Mouse (Mus musculus): ENCODE data around the gene Pear1. TPM values are rescaled to one million over a fixed set of nuclear protein-coding genes. Genes with fewer than 3 reads are reported as not detected.
"Not testable (repeated sequence)": the region's sequence is repeated elsewhere in the genome, so short reads cannot be mapped to it uniquely, and the experiment has no call there.

Pear1 gene
- 19.6 and 19.9 TPM in 2 replicates for polyA plus RNA-seq (2016; fragmentation: Nextera tagmentation; extraction: Ambion mirVana)

GRCm38 (mm10) chr3:87824206-87824605, at the start of gene Pear1:
TSS of gene Pear1 (minus strand) at chr3:87824306.
- DNase-seq (ENCODE audit: low spot score); H3K4me1 ChIP-seq (replicated peaks); H3K27ac ChIP-seq; H3K9me3 ChIP-seq; H3K4me3 ChIP-seq; H3K27me3 ChIP-seq (ENCODE audit: insufficient read depth, poor library complexity, severe bottlenecking); H3K36me3 ChIP-seq: not testable (repeated sequence)
- WGBS: 83% methylated on average over 1 of the region's 1 CpGs

GRCm38 (mm10) chr3:87864111-87864510, 40.0 kb upstream of the Pear1 start:
- DNase-seq (ENCODE audit: low spot score); H3K27me3 ChIP-seq (ENCODE audit: insufficient read depth, poor library complexity, severe bottlenecking); H3K4me3 ChIP-seq; H3K9me3 ChIP-seq; H3K4me1 ChIP-seq (replicated peaks); H3K27ac ChIP-seq: not testable (repeated sequence)
- peaks cover 98% of the 10 kb centered on the region for H3K36me3 ChIP-seq
- WGBS: 91% methylated on average over 4 of the region's 4 CpGs

- DNase-seq (ENCODE audit: low spot score): peak; percentile 37
- Histone ChIP-seq H3K36me3 (peaks cover 90% of the 10 kb centered on the region), H3K9me3 (no peaks in the 10 kb centered on the region), H3K27me3 (ENCODE audit: insufficient read depth, poor library complexity, severe bottlenecking) (no peaks in the 10 kb centered on the region), H3K4me3 (no peak overlapping the region), H3K4me1 (replicated peaks) (no peaks in the 10 kb centered on the region), H3K27ac (no peak overlapping the region)
- 38% methylated on average over 3 of the region's 3 CpGs for WGBS
Measured at GRCm38 (mm10) chr3:87859813-87860212, 35.7 kb upstream of the Pear1 start.

GRCm38 (mm10) chr3:87857666-87858065, 33.6 kb upstream of the Pear1 start:
- 83% methylated on average over 8 of the region's 8 CpGs for WGBS

GRCm38 (mm10) chr3:87855936-87856335, 31.8 kb upstream of the Pear1 start:
- H3K27ac ChIP-seq: no peak overlapping the region
- peaks cover 17% of the 10 kb centered on the region for H3K4me1 ChIP-seq (replicated peaks)
- H3K4me3 ChIP-seq: no peak overlapping the region
- H3K9me3 ChIP-seq: no peaks in the 10 kb centered on the region
- no peak for DNase-seq (ENCODE audit: low spot score)
- H3K27me3 ChIP-seq (ENCODE audit: insufficient read depth, poor library complexity, severe bottlenecking): no peaks in the 10 kb centered on the region
- 88% methylated on average over 8 of the region's 8 CpGs for WGBS
- peaks cover 53% of the 10 kb centered on the region for H3K36me3 ChIP-seq

More at GRCm38 (mm10) chr3:87857666-87858065, 33.6 kb upstream of the Pear1 start:
- no peak overlapping the region for H3K27ac ChIP-seq
- no peak overlapping the region for H3K4me3 ChIP-seq
- no peaks in the 10 kb centered on the region for H3K27me3 ChIP-seq (ENCODE audit: insufficient read depth, poor library complexity, severe bottlenecking)
- no peak for DNase-seq (ENCODE audit: low spot score)
- peaks cover 17% of the 10 kb centered on the region for H3K4me1 ChIP-seq (replicated peaks)
- no peaks in the 10 kb centered on the region for H3K9me3 ChIP-seq
- H3K36me3 ChIP-seq: peaks cover 70% of the 10 kb centered on the region

GRCm38 (mm10) chr3:87854795-87855568, 30.9 kb upstream of the Pear1 start:
- H3K36me3 ChIP-seq: peaks cover 44% of the 10 kb centered on the region
- H3K4me3 ChIP-seq: no peak overlapping the region
- no peaks in the 10 kb centered on the region for H3K9me3 ChIP-seq
- WGBS: 70% methylated on average over 7 of the region's 7 CpGs
- H3K4me1 ChIP-seq (replicated peaks): peaks cover 25% of the 10 kb centered on the region
- no peak for DNase-seq (ENCODE audit: low spot score)
- H3K27me3 ChIP-seq (ENCODE audit: insufficient read depth, poor library complexity, severe bottlenecking): no peaks in the 10 kb centered on the region
- H3K27ac ChIP-seq: no peak overlapping the region

GRCm38 (mm10) chr3:87849117-87849516, 25.0 kb upstream of the Pear1 start:
- 80% methylated on average over 14 of the region's 14 CpGs for WGBS

GRCm38 (mm10) chr3:87847680-87848079, 23.6 kb upstream of the Pear1 start:
- WGBS: 80% methylated on average over 5 of the region's 5 CpGs

More at GRCm38 (mm10) chr3:87849117-87849516, 25.0 kb upstream of the Pear1 start:
- Histone ChIP-seq H3K27me3 (ENCODE audit: insufficient read depth, poor library complexity, severe bottlenecking) (no peaks in the 10 kb centered on the region), H3K9me3 (no peaks in the 10 kb centered on the region), H3K4me3 (no peak overlapping the region), H3K27ac (no peak overlapping the region), H3K4me1 (replicated peaks) (peaks cover 29% of the 10 kb centered on the region), H3K36me3 (no peaks in the 10 kb centered on the region)
- no peak for DNase-seq (ENCODE audit: low spot score)

GRCm38 (mm10) chr3:87846650-87847110, 22.6 kb upstream of the Pear1 start, which contains the start of gene Sh2d2a:
TSS of gene Sh2d2a (plus strand) at chr3:87846755.
- H3K27me3 ChIP-seq (ENCODE audit: insufficient read depth, poor library complexity, severe bottlenecking): no peaks in the 10 kb centered on the region
- H3K36me3 ChIP-seq: no peaks in the 10 kb centered on the region
- no peak within 1 kb of the TSS for H3K27ac ChIP-seq
- no peak within 1 kb of the TSS for H3K4me3 ChIP-seq
- WGBS: 77% methylated on average over 7 of the region's 7 CpGs
- DNase-seq (ENCODE audit: low spot score): no peak
- no peaks in the 10 kb centered on the region for H3K9me3 ChIP-seq
- peaks cover 16% of the 10 kb centered on the region; the same call in 1 of the 2 replicates for H3K4me1 ChIP-seq (replicated peaks)

More at GRCm38 (mm10) chr3:87847680-87848079, 23.6 kb upstream of the Pear1 start:
- no peak for DNase-seq (ENCODE audit: low spot score)
- Histone ChIP-seq H3K36me3 (no peaks in the 10 kb centered on the region), H3K27ac (no peak overlapping the region), H3K9me3 (no peaks in the 10 kb centered on the region), H3K4me3 (no peak overlapping the region), H3K27me3 (ENCODE audit: insufficient read depth, poor library complexity, severe bottlenecking) (no peaks in the 10 kb centered on the region), H3K4me1 (replicated peaks) (peaks cover 16% of the 10 kb centered on the region; the same call in 1 of the 2 replicates)

GRCm38 (mm10) chr3:87846186-87846585, 22.1 kb upstream of the Pear1 start:
- Histone ChIP-seq H3K4me1 (replicated peaks) (peaks cover 16% of the 10 kb centered on the region; the same call in 1 of the 2 replicates), H3K36me3 (no peaks in the 10 kb centered on the region), H3K27ac (no peak overlapping the region), H3K27me3 (ENCODE audit: insufficient read depth, poor library complexity, severe bottlenecking) (no peaks in the 10 kb centered on the region), H3K9me3 (no peaks in the 10 kb centered on the region), H3K4me3 (no peak overlapping the region)
- 69% methylated on average over 4 of the region's 4 CpGs for WGBS
- DNase-seq (ENCODE audit: low spot score): no peak

- no peak overlapping the region for H3K27ac ChIP-seq
- peaks cover 8% of the 10 kb centered on the region; the same call in 1 of the 2 replicates for H3K4me1 ChIP-seq (replicated peaks)
- DNase-seq (ENCODE audit: low spot score): no peak
- H3K36me3 ChIP-seq: no peaks in the 10 kb centered on the region
- no peaks in the 10 kb centered on the region for H3K9me3 ChIP-seq
- 90% methylated on average over 4 of the region's 4 CpGs for WGBS
- no peak overlapping the region for H3K4me3 ChIP-seq
- H3K27me3 ChIP-seq (ENCODE audit: insufficient read depth, poor library complexity, severe bottlenecking): no peaks in the 10 kb centered on the region
Measured at GRCm38 (mm10) chr3:87844981-87845380, 20.9 kb upstream of the Pear1 start.

GRCm38 (mm10) chr3:87840858-87841257, 16.8 kb upstream of the Pear1 start:
- DNase-seq (ENCODE audit: low spot score): no peak
- Histone ChIP-seq H3K4me1 (replicated peaks) (no peaks in the 10 kb centered on the region), H3K27me3 (ENCODE audit: insufficient read depth, poor library complexity, severe bottlenecking) (no peaks in the 10 kb centered on the region)

GRCm38 (mm10) chr3:87838622-87839021, 14.5 kb upstream of the Pear1 start:
- no peaks in the 10 kb centered on the region for H3K27me3 ChIP-seq (ENCODE audit: insufficient read depth, poor library complexity, severe bottlenecking)
- H3K36me3 ChIP-seq: no peaks in the 10 kb centered on the region
- H3K27ac ChIP-seq: no peak overlapping the region
- H3K9me3 ChIP-seq: no peaks in the 10 kb centered on the region
- WGBS: 2% methylated on average over 4 of the region's 4 CpGs
- no peaks in the 10 kb centered on the region for H3K4me1 ChIP-seq (replicated peaks)
- DNase-seq (ENCODE audit: low spot score): peak; percentile 79
- H3K4me3 ChIP-seq: no peak overlapping the region

More at GRCm38 (mm10) chr3:87840858-87841257, 16.8 kb upstream of the Pear1 start:
- H3K27ac ChIP-seq: no peak overlapping the region
- no peaks in the 10 kb centered on the region for H3K36me3 ChIP-seq
- H3K4me3 ChIP-seq: no peak overlapping the region
- H3K9me3 ChIP-seq: no peaks in the 10 kb centered on the region

Data from hindbrain, embryonic 10.5 days (tissue).